Mouse (Mus musculus): ENCODE measurements at regions not wholly inside any gene's neighbourhood (a gene's known extent, or its start where the extent isn't known, plus 50 kb on each side); places are given as distances from the start of the nearest gene placed in this dataset.

GRCm38 (mm10) chr1:120762498-120762897, 160.3 kb downstream of the En1 start:
- Histone ChIP-seq H3K27me3 (ENCODE audit: control insufficient read depth, insufficient read depth, low read length) (no peaks in the 10 kb centered on the region), H3K4me1 (replicated peaks; ENCODE audit: control insufficient read depth, insufficient read depth) (no peaks in the 10 kb centered on the region), H3K4me3 (ENCODE audit: low read depth, low read length) (no peak overlapping the region), H3K27ac (replicated peaks) (no peak overlapping the region), H3K36me3 (ENCODE audit: control insufficient read depth, insufficient read depth, low read length) (no peaks in the 10 kb centered on the region), H3K9ac (ENCODE audit: low read length) (no peak overlapping the region), H3K9me3 (ENCODE audit: control insufficient read depth, low read length) (no peaks in the 10 kb centered on the region), H3K4me2 (replicated peaks; ENCODE audit: low read depth) (no peak overlapping the region)
- TF ChIP-seq CTCF (IDR thresholded peaks at IDR 0.05; ENCODE audit: low read depth) (no peak), EP300 (optimal IDR thresholded peaks at IDR 0.05) (no peak)
- 72% methylated on average over 2 of the region's 2 CpGs for WGBS
- ATAC-seq (ENCODE audit: low FRiP score, low TSS enrichment) (no peak), DNase-seq (ENCODE audit: low spot score) (no peak)

- Histone ChIP-seq H3K27me3 (ENCODE audit: control insufficient read depth, insufficient read depth, low read length) (no peaks in the 10 kb centered on the region), H3K9me3 (ENCODE audit: control insufficient read depth, low read length) (no peaks in the 10 kb centered on the region), H3K36me3 (ENCODE audit: control insufficient read depth, insufficient read depth, low read length) (no peaks in the 10 kb centered on the region), H3K9ac (ENCODE audit: low read length) (no peak overlapping the region), H3K4me2 (replicated peaks; ENCODE audit: low read depth) (no peak overlapping the region), H3K4me1 (replicated peaks; ENCODE audit: control insufficient read depth, insufficient read depth) (no peaks in the 10 kb centered on the region), H3K4me3 (ENCODE audit: low read depth, low read length) (no peak overlapping the region), H3K27ac (replicated peaks) (no peak overlapping the region)
- DNase-seq (ENCODE audit: low spot score) (no peak), ATAC-seq (ENCODE audit: low FRiP score, low TSS enrichment) (no peak)
- no peak for TF ChIP-seq CTCF (IDR thresholded peaks at IDR 0.05; ENCODE audit: low read depth)
- 73% methylated on average over 4 of the region's 4 CpGs for WGBS
These were observed 160.8 kb downstream of the En1 start for GRCm38 (mm10) chr1:120762921-120763595.

DNA sequence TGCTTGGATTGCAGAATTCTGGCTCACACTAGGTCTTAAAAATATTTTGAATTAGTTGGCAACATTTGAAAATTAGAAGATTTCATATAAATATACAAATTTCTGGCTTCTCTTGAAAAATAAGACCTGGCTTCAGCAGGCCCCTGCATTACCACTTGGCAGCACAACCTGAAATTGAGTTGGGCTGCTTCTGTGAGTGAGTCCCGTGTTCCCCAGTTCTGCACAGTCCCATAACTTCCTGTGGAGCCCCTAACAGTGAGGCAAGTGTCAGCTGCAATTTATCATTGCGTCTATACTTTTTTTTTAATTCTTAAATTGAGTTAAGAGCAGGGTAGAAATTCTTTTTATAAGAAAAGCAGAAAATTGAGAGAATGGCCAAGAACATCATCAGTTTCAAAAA, 164.8 kb downstream of the En1 start:
- Histone ChIP-seq H3K27me3 (ENCODE audit: control insufficient read depth, insufficient read depth, low read length) (no peaks in the 10 kb centered on the region), H3K4me3 (ENCODE audit: low read depth, low read length) (no peak overlapping the region), H3K4me2 (replicated peaks; ENCODE audit: low read depth) (no peak overlapping the region), H3K27ac (replicated peaks) (no peak overlapping the region), H3K9me3 (ENCODE audit: control insufficient read depth, low read length) (no peaks in the 10 kb centered on the region), H3K4me1 (replicated peaks; ENCODE audit: control insufficient read depth, insufficient read depth) (no peaks in the 10 kb centered on the region), H3K36me3 (ENCODE audit: control insufficient read depth, insufficient read depth, low read length) (no peaks in the 10 kb centered on the region), H3K9ac (ENCODE audit: low read length) (no peak overlapping the region)
- no peak for ATAC-seq (ENCODE audit: low FRiP score, low TSS enrichment)
- no peak for DNase-seq (ENCODE audit: low spot score)
- TF ChIP-seq CTCF (IDR thresholded peaks at IDR 0.05; ENCODE audit: low read depth) (no peak), EP300 (optimal IDR thresholded peaks at IDR 0.05) (no peak)
- WGBS: 65% methylated on average over 2 of the region's 2 CpGs

DNA sequence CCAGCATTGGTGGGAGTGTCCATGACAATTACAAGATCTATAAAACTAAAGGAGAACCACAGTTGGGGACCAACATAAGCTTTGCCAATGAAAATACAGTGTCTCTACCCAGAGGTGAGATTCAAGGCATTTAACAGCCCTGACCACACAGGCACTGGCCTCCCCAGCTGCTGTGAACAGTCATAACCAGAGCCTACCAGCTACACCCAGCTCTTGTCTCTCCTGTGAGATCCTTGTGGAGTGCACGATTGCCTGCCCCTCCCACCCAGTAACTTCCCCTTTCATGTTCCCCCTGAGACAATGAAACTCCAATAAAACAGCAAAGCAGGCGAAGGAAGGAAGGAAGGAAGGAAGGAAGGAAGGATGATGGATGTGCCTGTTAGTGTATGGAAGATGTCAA, 169.1 kb downstream of the En1 start:
- 51% methylated on average over 2 of the region's 2 CpGs for WGBS
- Histone ChIP-seq H3K4me1 (replicated peaks; ENCODE audit: control insufficient read depth, insufficient read depth) (no peaks in the 10 kb centered on the region), H3K27ac (replicated peaks) (no peak overlapping the region), H3K36me3 (ENCODE audit: control insufficient read depth, insufficient read depth, low read length) (no peaks in the 10 kb centered on the region), H3K27me3 (ENCODE audit: control insufficient read depth, insufficient read depth, low read length) (no peaks in the 10 kb centered on the region), H3K9me3 (ENCODE audit: control insufficient read depth, low read length) (no peaks in the 10 kb centered on the region), H3K4me3 (ENCODE audit: low read depth, low read length) (no peak overlapping the region), H3K9ac (ENCODE audit: low read length) (no peak overlapping the region), H3K4me2 (replicated peaks; ENCODE audit: low read depth) (no peak overlapping the region)
- no peak for ATAC-seq (ENCODE audit: low FRiP score, low TSS enrichment)
- no peak for TF ChIP-seq EP300 (optimal IDR thresholded peaks at IDR 0.05)
- TF ChIP-seq CTCF (IDR thresholded peaks at IDR 0.05; ENCODE audit: low read depth): no peak
- no peak for DNase-seq (ENCODE audit: low spot score)

GRCm38 (mm10) chr1:120776906-120777305, 174.7 kb downstream of the En1 start:
- H3K4me3 ChIP-seq (ENCODE audit: low read depth, low read length): no peak overlapping the region
- TF ChIP-seq EP300 (optimal IDR thresholded peaks at IDR 0.05): no peak
- no peak for TF ChIP-seq CTCF (IDR thresholded peaks at IDR 0.05; ENCODE audit: low read depth)
- H3K9ac ChIP-seq (ENCODE audit: low read length): no peak overlapping the region
- DNase-seq (ENCODE audit: low spot score) (no peak), ATAC-seq (ENCODE audit: low FRiP score, low TSS enrichment) (no peak)
- no peaks in the 10 kb centered on the region for H3K9me3 ChIP-seq (ENCODE audit: control insufficient read depth, low read length)
- no peaks in the 10 kb centered on the region for H3K27me3 ChIP-seq (ENCODE audit: control insufficient read depth, insufficient read depth, low read length)
- H3K36me3 ChIP-seq (ENCODE audit: control insufficient read depth, insufficient read depth, low read length): no peaks in the 10 kb centered on the region
- H3K4me2 ChIP-seq (replicated peaks; ENCODE audit: low read depth): no peak overlapping the region
- WGBS: 54% methylated on average over 2 of the region's 2 CpGs
- H3K27ac ChIP-seq (replicated peaks): no peak overlapping the region
- no peaks in the 10 kb centered on the region for H3K4me1 ChIP-seq (replicated peaks; ENCODE audit: control insufficient read depth, insufficient read depth)

GRCm38 (mm10) chr1:120777468-120777867, 175.2 kb downstream of the En1 start:
- H3K27me3 ChIP-seq (ENCODE audit: control insufficient read depth, insufficient read depth, low read length): no peaks in the 10 kb centered on the region

More at GRCm38 (mm10) chr1:120777468-120777867, 175.2 kb downstream of the En1 start:
- 52% methylated on average over 2 of the region's 2 CpGs for WGBS
- H3K27ac ChIP-seq (replicated peaks): no peak overlapping the region
- DNase-seq (ENCODE audit: low spot score) (no peak), ATAC-seq (ENCODE audit: low FRiP score, low TSS enrichment) (no peak)
- H3K9ac ChIP-seq (ENCODE audit: low read length): no peak overlapping the region
- H3K4me2 ChIP-seq (replicated peaks; ENCODE audit: low read depth): no peak overlapping the region
- TF ChIP-seq EP300 (optimal IDR thresholded peaks at IDR 0.05) (no peak), CTCF (IDR thresholded peaks at IDR 0.05; ENCODE audit: low read depth) (no peak)
- no peaks in the 10 kb centered on the region for H3K36me3 ChIP-seq (ENCODE audit: control insufficient read depth, insufficient read depth, low read length)
- H3K4me1 ChIP-seq (replicated peaks; ENCODE audit: control insufficient read depth, insufficient read depth): no peaks in the 10 kb centered on the region
- no peaks in the 10 kb centered on the region for H3K9me3 ChIP-seq (ENCODE audit: control insufficient read depth, low read length)
- no peak overlapping the region for H3K4me3 ChIP-seq (ENCODE audit: low read depth, low read length)

Measured in stomach, postnatal 0 days (tissue).